ENCODE assay signal across 30 mouse cellular contexts in the genomic region with DNA sequence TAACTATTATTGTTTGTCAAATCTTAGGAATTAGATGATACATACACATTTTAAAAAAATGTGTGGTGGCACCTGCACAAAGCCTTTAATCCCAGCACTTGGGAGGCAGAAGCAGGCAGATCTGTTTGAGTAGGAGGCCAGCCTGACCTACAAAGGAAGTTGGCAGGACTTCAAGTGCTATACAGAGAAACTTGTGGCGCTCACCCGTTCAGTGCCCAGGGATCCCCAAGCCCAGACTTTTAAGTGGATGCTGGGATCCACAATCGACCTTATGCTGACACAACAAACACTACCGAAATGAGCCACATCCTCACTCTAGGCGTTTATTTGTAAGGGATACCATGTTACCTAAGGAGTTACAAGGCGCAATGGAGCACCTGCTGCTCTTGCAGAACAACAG. TPM values are rescaled to one million over a fixed set of nuclear protein-coding genes. Genes with fewer than 3 reads are reported as not detected.
DNase-seq lines count a peak whose midpoint lies in the region; ATAC-seq and TF ChIP-seq lines count a peak whose summit lies in the region.
"Had no signal": no experiment of that assay in that cellular context is flagged by ENCODE, and none has a peak within 500 bp of the region (broad histone marks: within the 10 kb centered on the region; RNA-seq: fewer than 3 reads in every experiment).

No protein-coding gene starts in this region.

- H3K9ac ChIP-seq in heart, embryonic 16.5 days (ENCODE audit: low read length), result no peak overlapping the region
- H3K9ac ChIP-seq: embryonic facial prominence, embryonic 15.5 days; heart, embryonic 15.5 days; hindbrain, embryonic 15.5 days; limb, embryonic 13.5 days; liver, embryonic 13.5 days had no signal

- no peak overlapping the region for H3K4me3 ChIP-seq in heart, embryonic 16.5 days (ENCODE audit: low read length)
- 0 out of 2 replicates have a peak overlapping the region, but pooled peaks have one; percentile 5 for H3K4me3 ChIP-seq in E14TG2a.4 (replicated peaks; ENCODE audit: low read length)
- H3K4me3 ChIP-seq: embryonic facial prominence, embryonic 10.5 days; embryonic facial prominence, embryonic 15.5 days; heart, embryonic 10.5 days; heart, embryonic 15.5 days; hindbrain, embryonic 10.5 days; hindbrain, embryonic 15.5 days; layer of hippocampus, adult 2 months; left cerebral cortex, adult 2 months; limb, embryonic 13.5 days; liver, embryonic 13.5 days; midbrain, embryonic 10.5 days had no signal

- no peaks in the 10 kb centered on the region for H3K36me3 ChIP-seq in heart, embryonic 16.5 days (ENCODE audit: control insufficient read depth, insufficient read depth)
- H3K36me3 ChIP-seq in E14TG2a.4 (ENCODE audit: insufficient read depth, low read length), result peaks cover 20% of the 10 kb centered on the region; the same call in 1 of the 2 replicates
- H3K36me3 ChIP-seq: embryonic facial prominence, embryonic 15.5 days; heart, embryonic 15.5 days; hindbrain, embryonic 15.5 days; limb, embryonic 13.5 days; liver, embryonic 13.5 days had no signal

- TF ChIP-seq CTCF in E14TG2a.4 (conservative IDR thresholded peaks at IDR 0.05; ENCODE audit: low read length), result no peak

- intact Hi-C loops in heart, postnatal 10 days (cut with DNase I), result no loop called here

- peaks cover 24% of the 10 kb centered on the region for H3K4me1 ChIP-seq in heart, embryonic 16.5 days (ENCODE audit: control insufficient read depth, insufficient read depth, low read length)
- H3K4me1 ChIP-seq in E14TG2a.4 (replicated peaks; ENCODE audit: low read depth, low read length), result peaks cover 72% of the 10 kb centered on the region

- H3K4me2 ChIP-seq in heart, embryonic 16.5 days (ENCODE audit: low read depth, low read length), result no peak overlapping the region
- H3K4me2 ChIP-seq: embryonic facial prominence, embryonic 15.5 days; heart, embryonic 15.5 days; hindbrain, embryonic 15.5 days; limb, embryonic 13.5 days; liver, embryonic 13.5 days had no signal

- DNase-seq in cerebellum, adult 9-11 months, result peak; percentile 21
- no peak for DNase-seq in cerebellum, adult 11 months
- DNase-seq in heart, postnatal 10 days, result no peak
- peak; percentile 62 for DNase-seq in brain, adult 2 months (ENCODE audit: low read depth, low spot score)
- no peak for DNase-seq in ovary, postnatal 10 days (ENCODE audit: low spot score)
- no peak for DNase-seq in frontal cortex, adult 2 months (ENCODE audit: extremely low spot score in 1 of 2, low spot score in 1 of 2)
- DNase-seq: adrenal gland, adult 2 months; adrenal gland, postnatal 36 days; cerebellum, postnatal 10 days; kidney, adult 11 months; liver, embryonic 13.5 days; lung, adult 18-20 months had no signal

- 0 out of 2 replicates have a peak overlapping the region, but pooled peaks have one; percentile 14 for H3K27ac ChIP-seq in heart, embryonic 16.5 days (ENCODE audit: low read length)
- H3K27ac ChIP-seq: embryonic facial prominence, embryonic 10.5 days; embryonic facial prominence, embryonic 15.5 days; heart, embryonic 10.5 days; heart, embryonic 15.5 days; hindbrain, embryonic 10.5 days; hindbrain, embryonic 15.5 days; layer of hippocampus, adult 2 months; left cerebral cortex, adult 2 months; limb, embryonic 13.5 days; liver, embryonic 13.5 days; midbrain, embryonic 10.5 days had no signal

- no peaks in the 10 kb centered on the region for H3K9me3 ChIP-seq in heart, embryonic 16.5 days (replicated peaks; ENCODE audit: control insufficient read depth, low read length)
- no peaks in the 10 kb centered on the region for H3K9me3 ChIP-seq in E14TG2a.4 (ENCODE audit: low read length)
- H3K9me3 ChIP-seq: embryonic facial prominence, embryonic 10.5 days; embryonic facial prominence, embryonic 15.5 days; heart, embryonic 10.5 days; heart, embryonic 15.5 days; hindbrain, embryonic 10.5 days; hindbrain, embryonic 15.5 days; limb, embryonic 13.5 days; liver, embryonic 13.5 days; midbrain, embryonic 10.5 days had no signal

- H3K27me3 ChIP-seq in heart, embryonic 16.5 days (ENCODE audit: control insufficient read depth, insufficient read depth, low read length), result no peaks in the 10 kb centered on the region
- no peaks in the 10 kb centered on the region for H3K27me3 ChIP-seq in E14TG2a.4 (ENCODE audit: insufficient read depth, low read length)
- H3K27me3 ChIP-seq: embryonic facial prominence, embryonic 15.5 days; heart, embryonic 15.5 days; hindbrain, embryonic 15.5 days; limb, embryonic 13.5 days; liver, embryonic 13.5 days had no signal

- ATAC-seq in heart, embryonic 16.5 days (replicated peaks; ENCODE audit: extremely low read depth, insufficient read depth, low FRiP score), result no peak
- ATAC-seq: activated CD4-positive, CD25-positive, alpha-beta regulatory T cell, adult 4 months; CD4-positive, CD25-positive, alpha-beta regulatory T cell, adult 4 months; forebrain, embryonic 14.5 days; inflammation-experienced regulatory T-cells, adult 6 months; lung, postnatal 0 days; midbrain, embryonic 16.5 days had no signal

- WGBS in heart, embryonic 16.5 days, result 60% methylated on average over 6 of the region's 6 CpGs

RNA-seq across cellular contexts. Expression of a gene that starts 8.8 kb away (rescaled TPM):
- polyA plus RNA-seq in heart, embryonic 16.5 days (2015; fragmentation: Nextera tagmentation; extraction: Ambion mirVana), result 17.0 and 19.8 TPM in 2 replicates
- 10 to 100 TPM; 26.8 to 31.2 TPM for total RNA-seq in heart, postnatal 10 days (2021)
- polyA plus RNA-seq in frontal cortex, adult 2 months (2012; rRNA removed), result 49.0 and 53.5 TPM in 2 replicates

RNA-seq across cellular contexts. Expression of a gene that starts 55.0 kb away (rescaled TPM):
- 765 and 884 TPM in 2 replicates for polyA plus RNA-seq in heart, embryonic 16.5 days (2015; fragmentation: Nextera tagmentation; extraction: Ambion mirVana)
- 100 to 1,000 TPM; 520 to 541 TPM for total RNA-seq in heart, postnatal 10 days (2021)
- polyA plus RNA-seq in frontal cortex, adult 2 months (2012; rRNA removed), result 794 and 821 TPM in 2 replicates

Comparison
In these comparisons a context has a peak if more than half of its experiments do, and no peak if none do; other contexts are left out.
1. DNase-seq: peak in cerebellum, adult 9-11 months (single experiment) and brain, adult 2 months (single experiment); none in cerebellum, adult 11 months (single experiment), heart, postnatal 10 days (0 of 2), ovary, postnatal 10 days (single experiment) and frontal cortex, adult 2 months (0 of 2).